Mouse (Mus musculus) heart, embryonic 16.5 days (tissue): ENCODE measurements around the gene Gm5150. TPM values are rescaled to one million over a fixed set of nuclear protein-coding genes. Genes with fewer than 3 reads are reported as not detected.
"Not testable (repeated sequence)": the region's sequence is repeated elsewhere in the genome, so short reads cannot be mapped to it uniquely, and the experiment has no call there.

ENCODE experiments used
- ATAC-seq: fragments of 200-750 bp; cut with Nextera tagmentation; replicated peaks from 2 replicates; pipeline ENCODE4 v1.8.0; 2017; ENCODE audit warnings: moderate number of reproducible peaks; ENCODE audit not compliant: insufficient read depth, low FRiP score; ENCODE audit errors: extremely low read depth
- H3K27ac ChIP-seq: fragments of 300-500 bp; sonication (generic); 2 replicates; pipeline ENCODE4 v1.5.1; 2014; ENCODE audit warnings: mild to moderate bottlenecking, low read length, control low read depth, moderate library complexity
- H3K27me3 ChIP-seq: fragments of 300-500 bp; sonication (generic); 2 replicates; pipeline ENCODE4 v1.6.1; 2014; ENCODE audit warnings: low read length, mixed read lengths; ENCODE audit not compliant: control insufficient read depth, insufficient read depth
- H3K36me3 ChIP-seq: fragments of 300-500 bp; sonication (generic); 2 replicates; pipeline ENCODE4 v1.6.1; 2014; ENCODE audit not compliant: control insufficient read depth, insufficient read depth
- H3K4me1 ChIP-seq: fragments of 300-500 bp; sonication (generic); 2 replicates; pipeline ENCODE4 v1.6.1; 2014; ENCODE audit warnings: low read length, mixed read lengths; ENCODE audit not compliant: control insufficient read depth, insufficient read depth
- H3K4me2 ChIP-seq: fragments of 300-500 bp; sonication (generic); 2 replicates; pipeline ENCODE4 v1.6.1; 2014; ENCODE audit warnings: low read depth, mild to moderate bottlenecking, control low read depth, low read length
- H3K4me3 ChIP-seq: fragments of 300-500 bp; sonication (generic); 2 replicates; pipeline ENCODE4 v1.5.1; 2014; ENCODE audit warnings: mild to moderate bottlenecking, control low read depth, low read length
- H3K9ac ChIP-seq: fragments of 300-500 bp; sonication (generic); 2 replicates; pipeline ENCODE4 v1.6.1; 2014; ENCODE audit warnings: low read length, control low read depth
- H3K9me3 ChIP-seq: fragments of 300-500 bp; sonication (generic); replicated peaks from 2 replicates; pipeline ENCODE4 v1.6.1; 2016; ENCODE audit warnings: low read length; ENCODE audit not compliant: control insufficient read depth
- WGBS: fragments of 180-500 bp; shearing (Covaris S2); extraction: QIAGEN DNeasy Blood & Tissue Kit; methylation state at CpG from one replicate; pipeline ENCODE4 v1.1.7; 2014; 5-methylcytosine and 5-hydroxymethylcytosine counted together
- microRNA-seq: library from miRNA; unstranded; fragments of <30 nt; microRNA quantifications from one replicate; pipeline ENCODE4, GENCODE M21; 2017
- polyA plus RNA-seq: library from polyadenylated mRNA; unstranded; fragments of >200 nt; fragmentation: Nextera tagmentation; extraction: Ambion mirVana; gene quantifications from 2 replicates; pipeline ENCODE4 v1.2.1, GENCODE M21; 2015

Gm5150 gene
- polyA plus RNA-seq, 1 experiment from 2014 or later: not detected

GRCm38 (mm10) chr3:15999479-15999878 is 6.8 kb downstream of the Gm5150 start:
- H3K9me3 ChIP-seq, H3K36me3 ChIP-seq, H3K4me3 ChIP-seq, H3K27ac ChIP-seq, H3K4me1 ChIP-seq, H3K27me3 ChIP-seq, H3K4me2 ChIP-seq, H3K9ac ChIP-seq, ATAC-seq: not testable (repeated sequence)
- WGBS: 74% methylated on average over 3 of the region's 3 CpGs

- Histone ChIP-seq H3K9me3 (no peaks in the 10 kb centered on the region), H3K9ac (no peak overlapping the region), H3K27ac (no peak overlapping the region), H3K27me3 (no peaks in the 10 kb centered on the region), H3K36me3 (no peaks in the 10 kb centered on the region), H3K4me1 (no peaks in the 10 kb centered on the region), H3K4me3 (no peak overlapping the region), H3K4me2 (no peak overlapping the region)
- ATAC-seq: no peak
- 55% methylated on average over 3 of the region's 3 CpGs for WGBS
Measured at GRCm38 (mm10) chr3:15982216-15982615, 24.0 kb downstream of the Gm5150 start.

- ATAC-seq: no peak
- no peak overlapping the region for H3K4me2 ChIP-seq
- H3K9me3 ChIP-seq: peaks cover 8% of the 10 kb centered on the region; the same call in 1 of the 2 replicates
- H3K27me3 ChIP-seq: no peaks in the 10 kb centered on the region
- H3K36me3 ChIP-seq: no peaks in the 10 kb centered on the region
- H3K27ac ChIP-seq: no peak overlapping the region
- no peaks in the 10 kb centered on the region for H3K4me1 ChIP-seq
- H3K9ac ChIP-seq: no peak overlapping the region
- H3K4me3 ChIP-seq: no peak overlapping the region
Measured at GRCm38 (mm10) chr3:15956921-15957320, 49.3 kb downstream of the Gm5150 start.

Small RNAs within 50 kb of the gene (microRNA-seq; reads per million reads assigned to microRNA genes)
- not detected for gene Gm24694

Other genes starting within 250 kb of the Gm5150 start
- 0.24 TPM in 1 of 2 replicates, not detected in the other for gene Sirpb1c, start 157.9 kb downstream of the Gm5150 start, polyA plus RNA-seq